In the genomic region with DNA sequence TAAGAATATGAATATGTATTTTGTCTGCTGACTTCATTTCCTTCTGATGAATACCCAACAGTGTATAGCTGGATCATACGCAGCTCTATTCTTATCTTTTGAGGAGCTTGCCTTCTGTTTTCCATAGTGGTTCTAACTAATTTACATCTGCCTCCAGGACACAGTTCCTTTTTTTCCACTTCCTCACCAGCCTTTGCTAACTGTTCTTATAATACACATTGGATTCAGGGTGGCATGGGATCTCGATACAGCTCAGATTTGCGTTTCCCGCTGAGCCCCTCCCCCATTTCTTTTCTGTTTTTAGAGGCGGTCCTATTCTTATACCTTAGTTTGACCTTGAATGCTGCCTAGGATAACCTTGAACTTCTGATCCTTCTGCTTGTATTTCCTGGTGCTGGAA, we compare ENCODE assay signal across 21 mouse cellular contexts. TPM values are rescaled to one million over a fixed set of nuclear protein-coding genes. Genes with fewer than 3 reads are reported as not detected.
DNase-seq lines count a peak whose midpoint lies in the region; ATAC-seq lines count a peak whose summit lies in the region.
"Had no signal": no experiment of that assay in that cellular context is flagged by ENCODE, and none has a peak within 500 bp of the region (broad histone marks: within the 10 kb centered on the region; RNA-seq: fewer than 3 reads in every experiment).

No protein-coding gene starts in this region.

- no peaks in the 10 kb centered on the region for H3K9me3 ChIP-seq in midbrain, embryonic 11.5 days (ENCODE audit: control insufficient read depth, low read length)
- H3K9me3 ChIP-seq in midbrain, embryonic 16.5 days (replicated peaks; ENCODE audit: control insufficient read depth, low read length, poor library complexity, severe bottlenecking) = no peaks in the 10 kb centered on the region
- H3K9me3 ChIP-seq: embryonic facial prominence, embryonic 12.5 days; forebrain, embryonic 12.5 days; heart, embryonic 12.5 days; hindbrain, embryonic 10.5 days; intestine, embryonic 15.5 days had no signal

- H3K4me2 ChIP-seq in midbrain, embryonic 11.5 days = no peak overlapping the region
- no peak overlapping the region for H3K4me2 ChIP-seq in midbrain, embryonic 16.5 days (ENCODE audit: low read length)
- H3K4me2 ChIP-seq: embryonic facial prominence, embryonic 12.5 days; forebrain, embryonic 12.5 days; heart, embryonic 12.5 days; hindbrain, embryonic 14.5 days; intestine, embryonic 15.5 days had no signal

- 85% methylated on average over 5 of the region's 5 CpGs for WGBS in midbrain, embryonic 11.5 days
- 89% methylated on average over 5 of the region's 5 CpGs for WGBS in midbrain, embryonic 16.5 days

- no peak overlapping the region for H3K9ac ChIP-seq in midbrain, embryonic 11.5 days (ENCODE audit: low read length)
- no peak overlapping the region for H3K9ac ChIP-seq in midbrain, embryonic 16.5 days (ENCODE audit: low read depth, low read length)
- H3K9ac ChIP-seq: embryonic facial prominence, embryonic 12.5 days; forebrain, embryonic 12.5 days; heart, embryonic 12.5 days; hindbrain, embryonic 14.5 days; intestine, embryonic 15.5 days had no signal

- no peaks in the 10 kb centered on the region for H3K36me3 ChIP-seq in midbrain, embryonic 11.5 days (ENCODE audit: control insufficient read depth, insufficient read depth, low read length)
- peaks cover 7% of the 10 kb centered on the region; the same call in 1 of the 2 replicates for H3K36me3 ChIP-seq in midbrain, embryonic 16.5 days (ENCODE audit: control insufficient read depth, insufficient read depth, low read length)
- H3K36me3 ChIP-seq: embryonic facial prominence, embryonic 12.5 days had no signal

- ATAC-seq in frontal cortex, adult (ENCODE audit: low TSS enrichment) = peak; percentile 93
- no peak for ATAC-seq in midbrain, embryonic 11.5 days (ENCODE audit: low FRiP score)
- ATAC-seq in midbrain, embryonic 16.5 days = no peak
- ATAC-seq: activated CD4-positive, CD25-positive, alpha-beta regulatory T cell, adult 4 months; forebrain, embryonic 16.5 days; intestine, embryonic 15.5 days had no signal

- H3K4me1 ChIP-seq in midbrain, embryonic 11.5 days (ENCODE audit: control insufficient read depth, insufficient read depth, low read length) = no peaks in the 10 kb centered on the region
- no peaks in the 10 kb centered on the region for H3K4me1 ChIP-seq in midbrain, embryonic 16.5 days (ENCODE audit: control insufficient read depth, insufficient read depth, low read length)
- H3K4me1 ChIP-seq: embryonic facial prominence, embryonic 12.5 days; forebrain, embryonic 12.5 days; heart, embryonic 12.5 days; intestine, embryonic 15.5 days had no signal

- no peak overlapping the region for H3K27ac ChIP-seq in midbrain, embryonic 11.5 days (ENCODE audit: low read depth, low read length)
- H3K27ac ChIP-seq in midbrain, embryonic 16.5 days (ENCODE audit: low read length) = no peak overlapping the region
- H3K27ac ChIP-seq: embryonic facial prominence, embryonic 12.5 days; forebrain, embryonic 12.5 days; heart, adult 2 months; hindbrain, embryonic 10.5 days; hindbrain, embryonic 14.5 days; intestine, embryonic 15.5 days had no signal

- no peak for DNase-seq in frontal cortex, postnatal 14 days (ENCODE audit: low spot score in 2 of 2)
- DNase-seq in midbrain, embryonic 11.5 days (ENCODE audit: low spot score, missing footprints) = peak; percentile 49
- DNase-seq in R1 (ENCODE audit: low read depth, low spot score) = peak; percentile 81
- peak; percentile 60 for DNase-seq in telencephalon, adult 2 months (ENCODE audit: low read depth, low spot score)
- no peak for DNase-seq in kidney, postnatal 14 days
- DNase-seq in cerebellum, postnatal 10 days = no peak
- DNase-seq: adrenal gland, postnatal 14 days; cerebellum, adult 2 months; cerebellum, postnatal 14 days; gastrocnemius, postnatal 36 days; heart, adult 2 months had no signal

- no peak overlapping the region for H3K4me3 ChIP-seq in midbrain, embryonic 11.5 days (ENCODE audit: low read depth, low read length)
- no peak overlapping the region for H3K4me3 ChIP-seq in midbrain, embryonic 16.5 days (ENCODE audit: low read depth, low read length)
- H3K4me3 ChIP-seq: embryonic facial prominence, embryonic 12.5 days; forebrain, embryonic 12.5 days; heart, adult 2 months; heart, embryonic 12.5 days; hindbrain, embryonic 10.5 days; intestine, embryonic 15.5 days had no signal

- H3K27me3 ChIP-seq in midbrain, embryonic 11.5 days (ENCODE audit: control insufficient read depth, insufficient read depth, low read length) = no peaks in the 10 kb centered on the region
- H3K27me3 ChIP-seq in midbrain, embryonic 16.5 days (ENCODE audit: control insufficient read depth, insufficient read depth, low read depth, low read length) = no peaks in the 10 kb centered on the region
- H3K27me3 ChIP-seq: embryonic facial prominence, embryonic 12.5 days; forebrain, embryonic 12.5 days; heart, embryonic 12.5 days; intestine, embryonic 15.5 days had no signal

RNA-seq across cellular contexts. Expression of a gene that starts 37.0 kb away (rescaled TPM):
- 58.0 and 58.2 TPM in 2 replicates for polyA plus RNA-seq in midbrain, embryonic 11.5 days (2014; fragmentation: Nextera tagmentation; extraction: Ambion mirVana)
- polyA plus RNA-seq in midbrain, embryonic 16.5 days (2015; fragmentation: Nextera tagmentation; extraction: Ambion mirVana) = 57.3 and 69.1 TPM in 2 replicates

RNA-seq across cellular contexts. Expression of a gene that starts 57.5 kb away (rescaled TPM):
- 104 and 109 TPM in 2 replicates for polyA plus RNA-seq in midbrain, embryonic 11.5 days (2014; fragmentation: Nextera tagmentation; extraction: Ambion mirVana)
- 199 and 222 TPM in 2 replicates for polyA plus RNA-seq in midbrain, embryonic 16.5 days (2015; fragmentation: Nextera tagmentation; extraction: Ambion mirVana)

Comparison
In these comparisons a context has a peak if more than half of its experiments do, and no peak if none do; other contexts are left out.
1. DNase-seq: peak in midbrain, embryonic 11.5 days (single experiment), R1 (single experiment) and telencephalon, adult 2 months (single experiment); none in frontal cortex, postnatal 14 days (0 of 2), kidney, postnatal 14 days (single experiment) and cerebellum, postnatal 10 days (0 of 2).